Mouse (Mus musculus): ENCODE data around the gene Sec1.

Sec1 gene

DNA sequence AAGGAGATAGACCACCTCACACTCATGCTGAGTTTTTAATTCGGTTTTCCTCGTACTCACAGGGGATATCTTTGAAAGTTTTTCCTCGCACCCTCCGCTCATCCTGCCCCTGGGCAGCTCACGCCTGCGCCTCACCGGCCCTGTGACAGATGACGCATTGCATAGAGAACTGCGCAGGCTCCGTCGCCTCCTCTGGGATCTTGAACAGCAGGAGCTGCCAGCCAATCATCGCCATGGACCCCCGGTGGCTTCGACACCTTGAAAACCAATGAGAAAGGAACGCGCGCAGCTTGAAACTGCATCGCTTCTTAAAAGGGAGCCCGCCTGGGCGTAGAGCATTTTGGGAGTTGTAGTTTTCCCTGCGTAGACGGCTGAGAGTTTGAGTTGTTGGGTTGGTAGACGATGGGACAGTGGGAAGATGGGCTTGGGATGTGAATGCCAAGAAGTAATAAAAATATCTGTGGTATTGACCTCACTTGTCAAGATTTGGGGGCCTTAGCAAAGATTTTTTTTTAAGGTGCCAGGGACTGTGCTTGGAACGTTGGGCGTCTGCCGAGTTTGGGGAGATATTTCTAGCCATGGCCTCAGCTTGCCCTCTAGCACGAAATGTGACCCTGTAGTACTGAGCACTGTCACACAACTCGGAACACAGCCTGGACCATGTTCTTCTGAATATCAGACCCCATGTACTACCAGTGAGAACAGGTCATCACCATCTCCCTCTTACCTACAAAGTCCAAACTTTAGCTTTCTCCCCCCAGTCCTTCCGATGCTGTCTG, 55.4 kb downstream of the Sec1 start:
- DNase-seq: peak; percentile 98

DNA sequence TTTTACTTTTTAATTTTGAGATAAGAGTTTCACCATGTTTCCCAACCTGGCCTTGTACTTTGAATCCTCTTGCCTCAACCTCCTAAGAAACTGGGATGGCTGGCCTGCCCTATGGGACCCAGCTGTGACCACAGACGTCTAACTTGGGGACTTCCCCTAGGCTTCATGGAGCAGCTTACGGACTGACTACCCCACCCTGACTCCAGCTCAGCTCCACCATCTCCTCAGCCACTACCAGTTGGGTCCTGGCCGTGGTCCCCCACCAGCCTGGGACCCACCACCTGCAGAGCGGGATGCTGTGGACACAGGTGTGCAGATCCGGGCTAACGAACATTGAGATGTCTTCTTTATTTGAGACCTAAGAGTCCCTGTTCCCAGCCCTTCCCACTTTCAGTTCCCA, 56.5 kb downstream of the Sec1 start:
- no peak for DNase-seq

DNA sequence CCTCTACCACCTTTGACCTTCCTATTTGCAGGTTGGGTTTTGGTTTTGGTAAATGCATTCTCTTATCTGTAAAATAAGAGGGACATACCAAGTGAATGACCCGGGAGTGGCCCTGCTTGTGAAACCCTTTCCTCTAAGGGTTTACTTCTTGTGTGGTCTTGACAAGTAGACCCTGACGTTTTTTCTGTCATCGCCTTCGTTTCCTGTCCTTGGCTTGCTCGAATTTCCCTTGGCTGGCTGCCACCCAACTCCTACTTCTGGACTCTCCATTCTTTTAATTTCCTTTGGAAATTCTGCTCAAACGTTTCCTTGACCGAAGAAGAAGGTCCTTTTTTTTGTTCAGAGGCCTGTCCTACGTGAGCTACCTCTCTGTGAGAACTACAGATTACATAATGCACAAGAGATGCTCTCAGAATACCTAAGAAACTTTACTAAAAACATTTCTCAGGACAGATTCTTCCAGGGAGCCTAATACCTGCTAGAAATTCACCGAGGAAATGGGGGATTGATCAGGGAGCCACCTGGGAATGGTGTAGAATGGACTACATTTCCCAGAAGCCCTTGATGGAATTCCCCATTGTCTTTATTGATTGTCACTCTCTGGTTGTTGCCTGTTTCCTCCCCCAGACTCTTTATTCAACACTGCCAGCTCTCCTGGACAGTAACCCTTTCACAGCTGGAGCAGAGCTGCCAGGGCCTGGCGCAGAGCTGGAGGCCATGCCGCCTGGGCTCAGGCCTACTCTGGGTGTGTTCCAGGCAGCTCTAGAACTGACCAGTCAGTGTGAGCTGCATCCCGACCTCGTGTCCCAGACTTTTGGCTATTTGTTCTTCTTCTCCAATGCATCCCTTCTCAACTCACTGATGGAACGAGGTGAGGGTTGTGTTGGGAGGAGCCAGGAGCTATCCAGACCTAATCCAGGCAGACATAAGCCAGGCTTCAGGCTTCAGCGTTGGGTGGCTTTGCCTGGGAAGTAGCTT, 58.2 kb downstream of the Sec1 start:
- no peak for DNase-seq

DNA sequence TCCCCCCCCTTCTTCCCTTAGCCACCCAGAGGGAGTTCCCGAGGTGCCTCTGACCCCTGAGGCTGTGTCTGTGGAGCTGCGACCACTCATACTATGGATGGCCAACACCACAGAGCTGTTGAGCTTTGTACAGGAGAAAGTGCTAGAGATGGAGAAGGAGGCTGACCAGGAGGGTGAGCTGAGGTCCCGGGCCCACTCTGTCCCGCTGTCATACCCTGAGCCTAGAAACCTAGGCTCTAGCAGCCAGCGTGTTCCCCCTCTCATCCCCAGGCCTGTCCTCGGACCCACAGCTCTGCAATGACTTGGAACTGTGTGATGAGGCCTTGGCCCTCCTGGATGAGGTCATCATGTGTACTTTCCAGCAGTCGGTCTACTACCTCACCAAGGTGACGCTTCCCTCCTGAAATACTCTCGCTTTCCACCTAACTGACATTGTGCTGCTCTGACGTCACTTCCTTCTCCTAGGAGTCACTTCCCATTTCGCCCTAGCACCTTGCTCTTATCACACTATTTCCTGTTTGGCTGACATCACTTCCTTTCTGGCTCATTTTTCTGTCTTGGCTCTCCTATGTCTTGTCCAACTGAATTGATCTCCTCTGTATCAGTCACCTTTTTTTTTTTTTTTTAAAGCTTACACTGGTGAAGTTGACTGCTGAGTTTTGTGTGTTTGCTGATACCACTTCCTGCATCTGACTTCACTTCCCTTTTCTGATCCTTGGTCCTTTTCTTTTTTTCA, 59.1 kb downstream of the Sec1 start:
- DNase-seq: no peak

DNA sequence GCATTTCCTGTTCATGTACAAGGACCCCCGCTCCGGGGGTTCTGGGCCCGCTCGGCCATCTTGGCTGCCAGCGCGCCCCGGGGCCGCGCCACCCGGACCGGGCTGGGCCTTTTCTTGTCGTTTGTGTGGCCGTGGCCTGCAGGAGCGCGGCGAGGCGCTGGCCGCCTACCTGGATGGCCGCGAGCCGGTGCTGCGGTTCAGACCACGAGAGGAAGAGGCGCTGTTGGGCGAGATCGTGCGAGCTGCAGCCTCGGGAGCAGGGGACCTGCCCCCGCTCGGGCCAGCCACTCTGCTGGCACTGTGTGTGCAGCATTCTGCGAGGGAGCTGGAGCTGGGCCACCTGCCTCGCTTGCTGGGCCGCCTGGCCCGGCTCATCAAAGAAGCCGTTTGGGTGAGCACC, 61.7 kb downstream of the Sec1 start:
- peak; percentile 71 for DNase-seq

DNA sequence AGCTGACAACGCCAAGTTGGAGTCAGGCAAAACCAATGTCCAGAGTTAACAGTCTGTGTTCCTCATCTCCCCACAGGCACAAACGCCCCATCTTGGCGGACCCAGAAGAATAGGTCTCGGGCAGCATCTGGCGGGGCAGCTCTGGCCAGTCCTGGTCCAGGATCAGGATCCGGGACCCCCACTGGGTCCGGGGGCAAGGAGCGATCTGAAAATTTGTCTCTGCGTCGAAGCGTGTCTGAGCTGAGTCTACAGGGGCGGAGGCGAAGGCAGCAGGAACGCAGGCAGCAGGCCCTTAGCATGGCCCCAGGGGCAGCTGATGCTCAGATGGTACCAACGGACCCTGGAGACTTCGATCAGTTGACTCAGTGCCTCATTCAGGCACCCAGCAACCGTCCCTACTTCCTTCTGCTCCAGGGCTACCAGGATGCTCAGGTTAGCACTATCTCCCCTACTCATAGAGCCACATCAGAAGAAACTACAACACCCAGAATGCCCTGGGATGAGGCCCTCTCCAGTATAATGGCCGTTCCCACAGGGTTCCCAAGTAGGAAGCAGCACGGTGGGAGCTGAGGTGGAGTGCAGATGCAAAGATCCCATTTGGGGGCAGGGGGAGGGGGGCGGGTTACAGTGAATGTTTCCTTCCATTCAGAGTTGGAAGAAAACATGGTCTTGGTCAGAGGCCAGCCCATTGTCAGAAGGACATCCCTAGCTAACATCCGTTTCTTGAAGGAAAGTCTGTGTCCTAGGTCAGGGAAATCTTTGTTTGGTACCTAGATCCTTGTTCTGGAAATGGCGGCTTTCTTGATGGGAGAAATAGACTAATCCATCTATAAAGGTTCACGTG, 63.9 kb downstream of the Sec1 start:
- no peak for DNase-seq

DNA sequence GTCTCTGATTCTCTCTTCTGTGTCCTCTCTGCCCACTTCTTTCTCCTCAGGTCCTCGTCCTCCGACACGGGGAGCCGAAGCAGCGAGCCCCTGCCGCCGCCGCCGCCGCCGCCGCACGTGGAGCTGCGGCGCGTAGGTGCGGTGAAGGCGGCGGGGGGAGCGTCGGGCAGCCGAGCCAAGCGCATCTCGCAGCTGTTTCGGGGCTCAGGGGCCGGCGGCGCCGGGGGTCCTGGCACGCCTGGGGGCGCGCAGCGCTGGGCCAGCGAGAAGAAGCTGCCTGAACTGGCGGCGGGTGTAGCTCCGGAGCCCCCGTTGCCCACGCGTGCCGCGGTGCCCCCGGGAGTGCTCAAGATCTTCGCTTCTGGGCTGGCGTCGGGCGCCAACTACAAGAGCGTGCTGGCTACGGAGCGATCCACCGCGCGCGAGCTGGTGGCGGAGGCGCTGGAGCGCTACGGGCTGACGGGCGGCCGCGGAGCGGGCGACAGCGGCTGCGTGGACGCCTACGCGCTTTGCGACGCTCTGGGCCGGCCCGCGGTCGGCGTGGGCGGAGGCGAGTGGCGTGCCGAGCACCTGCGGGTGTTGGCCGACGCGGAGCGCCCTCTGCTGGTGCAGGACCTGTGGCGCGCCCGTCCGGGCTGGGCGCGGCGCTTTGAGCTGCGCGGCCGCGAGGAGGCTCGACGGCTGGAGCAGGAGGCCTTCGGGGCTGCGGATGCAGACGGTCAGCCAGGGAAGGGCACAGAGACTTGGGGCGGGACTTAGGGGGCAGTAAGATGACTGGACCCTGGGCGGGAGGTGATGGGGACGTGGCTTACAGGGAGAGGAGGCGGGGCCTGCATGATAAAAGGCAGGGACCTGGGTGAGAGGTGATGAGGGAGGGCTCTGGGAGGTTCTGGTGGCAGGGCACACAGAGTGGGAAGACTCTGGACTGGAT, 65.6 kb downstream of the Sec1 start:
- DNase-seq: peak; percentile 93
